Mouse (Mus musculus): Measurements from ENCODE around the gene Rgs9. TPM values are rescaled to one million over a fixed set of nuclear protein-coding genes. Genes with fewer than 3 reads are reported as not detected.
"Not testable (repeated sequence)": the region's sequence is repeated elsewhere in the genome, so short reads cannot be mapped to it uniquely, and the experiment has no call there.

Gene Rgs9
- total RNA-seq (2012; rRNA removed) = 1.6 and 2.5 TPM in 2 replicates

DNA sequence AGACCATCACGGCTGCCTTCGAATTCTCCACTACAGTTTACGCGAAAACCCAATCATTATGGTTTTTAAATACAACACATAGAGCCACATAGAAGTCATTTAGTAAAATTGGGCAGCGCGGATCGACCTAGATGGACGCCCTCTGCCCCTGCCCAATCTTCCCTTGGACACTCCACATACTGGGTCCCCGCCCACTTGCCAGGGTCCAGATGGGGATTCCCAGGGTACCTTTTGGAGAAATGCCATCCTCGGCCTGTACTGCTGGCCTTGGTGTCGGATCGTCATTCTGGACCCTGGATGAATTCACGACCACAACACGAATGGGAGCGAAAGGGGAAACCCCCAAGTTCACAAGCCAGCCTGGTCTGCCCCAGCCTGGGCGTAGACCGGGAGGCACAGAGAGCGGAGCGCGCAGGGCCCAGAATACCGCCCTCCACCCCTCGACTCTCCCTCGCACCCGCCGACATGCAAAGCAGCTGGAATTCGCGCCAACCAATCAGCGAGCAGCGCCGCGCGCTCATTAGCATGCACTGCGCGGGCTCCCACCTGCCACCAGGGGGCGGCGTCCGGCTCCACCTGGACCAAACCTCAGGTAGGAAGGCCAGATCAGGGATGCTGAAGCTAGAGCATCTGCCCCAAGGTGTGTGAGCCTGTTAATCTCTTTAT is at the start of gene Rgs9:
TSS of gene Rgs9 (minus strand) at position 420 of the 666 bp plus-strand sequence.
- peak; percentile 88 for DNase-seq (ENCODE audit: low read depth, low spot score)
- in situ Hi-C loops (cut with MboI; ENCODE audit: low sequenced_read_pairs in 2 of 2, unreplicated experiment in 2 of 2) = no loop called here
- Histone ChIP-seq H3K4me1 (ENCODE audit: control insufficient read depth in 2 of 2, insufficient read depth in 2 of 2, low read length in 2 of 2, poor library complexity in 1 of 2) (no peaks in the 10 kb centered on the region), H3K4me3 (ENCODE audit: insufficient read depth in 1 of 2, low read depth in 1 of 2, low read length in 2 of 2, poor library complexity in 1 of 2, severe bottlenecking in 1 of 2) (peak within 1 kb of the TSS; percentile 35 to 55), H3K27ac (ENCODE audit: insufficient read depth, low read depth, low read length, poor library complexity, severe bottlenecking) (no peak within 1 kb of the TSS), H3K9me3 (ENCODE audit: control insufficient read depth, insufficient read depth, low read depth, low read length) (no peaks in the 10 kb centered on the region), H3K36me3 (ENCODE audit: control insufficient read depth, insufficient read depth, low read length, poor library complexity, severe bottlenecking) (no peaks in the 10 kb centered on the region), H3K9ac (ENCODE audit: insufficient read depth, low read depth, low read length, poor library complexity, severe bottlenecking) (0 out of 2 replicates have a peak within 1 kb of the TSS, but pooled peaks have one; percentile 8)
- TF ChIP-seq ZC3H11A (IDR thresholded peaks at IDR 0.05; ENCODE audit: borderline replicate concordance, low read depth, low read length) (peak; percentile 41; the same call in 1 of the 2 replicates), ZNF384 (IDR thresholded peaks at IDR 0.05; ENCODE audit: low read depth, low read length) (no peak), CHD2 (IDR thresholded peaks at IDR 0.05; ENCODE audit: low read depth, low read length) (0 out of 2 replicates have a peak, but pooled peaks have one; percentile 26), HCFC1 (IDR thresholded peaks at IDR 0.05; ENCODE audit: borderline replicate concordance, insufficient read depth, low read length) (peak; percentile 26; the same call in 1 of the 2 replicates), MAFK (IDR thresholded peaks at IDR 0.05; ENCODE audit: insufficient read depth, low read depth, low read length) (no peak)

DNA sequence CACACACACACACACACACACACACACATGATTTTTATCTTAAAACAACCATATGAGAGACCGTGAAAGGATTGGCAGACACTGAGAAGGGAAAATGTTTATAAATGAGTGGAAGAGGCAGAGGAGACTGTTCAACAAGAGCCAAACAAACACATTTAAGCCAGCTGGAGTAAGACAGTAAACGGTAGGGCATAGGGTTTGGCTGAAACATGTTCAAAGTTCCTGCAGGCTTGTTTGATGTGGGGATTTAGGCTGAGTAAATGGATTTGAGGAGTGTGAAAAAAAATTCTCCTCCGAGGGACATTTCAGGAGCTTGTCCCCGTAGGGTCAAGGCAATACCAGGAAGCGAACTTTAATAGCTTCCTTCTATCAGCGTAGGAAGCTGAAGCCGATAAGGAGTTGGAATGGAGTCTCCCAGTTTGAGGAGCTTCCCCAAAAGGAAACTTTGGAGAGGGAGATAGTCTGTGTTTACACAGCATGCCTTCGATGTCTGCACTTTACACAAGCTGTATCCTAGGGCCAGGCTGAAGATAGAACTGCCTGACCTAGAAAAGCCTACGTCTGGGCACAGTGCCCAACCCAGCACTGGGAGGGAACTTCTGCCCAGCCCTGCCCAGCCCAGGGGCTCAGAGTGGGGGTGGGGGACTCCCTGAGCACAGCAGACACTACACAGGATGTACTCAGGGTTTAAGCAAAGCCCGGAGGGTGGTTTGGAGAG is 49.5 kb upstream of the Rgs9 start:
- in situ Hi-C loops (cut with MboI; ENCODE audit: low sequenced_read_pairs in 2 of 2, unreplicated experiment in 2 of 2) = no loop called here
- H3K4me3 ChIP-seq (ENCODE audit: insufficient read depth in 1 of 2, low read depth in 1 of 2, low read length in 2 of 2, poor library complexity in 1 of 2, severe bottlenecking in 1 of 2) = no peak overlapping the region
- TF ChIP-seq ZNF384 (IDR thresholded peaks at IDR 0.05; ENCODE audit: low read depth, low read length) (no peak), HCFC1 (IDR thresholded peaks at IDR 0.05; ENCODE audit: borderline replicate concordance, insufficient read depth, low read length) (no peak), MAFK (IDR thresholded peaks at IDR 0.05; ENCODE audit: insufficient read depth, low read depth, low read length) (no peak)
- DNase-seq (ENCODE audit: low read depth, low spot score) = no peak
- no peaks in the 10 kb centered on the region for H3K36me3 ChIP-seq (ENCODE audit: control insufficient read depth, insufficient read depth, low read length, poor library complexity, severe bottlenecking)
- peaks cover 7 to 12% of the 10 kb centered on the region in 2 experiments for H3K4me1 ChIP-seq (ENCODE audit: control insufficient read depth in 2 of 2, insufficient read depth in 2 of 2, low read length in 2 of 2, poor library complexity in 1 of 2)
- no peak overlapping the region for H3K27ac ChIP-seq (ENCODE audit: insufficient read depth, low read depth, low read length, poor library complexity, severe bottlenecking)
- no peaks in the 10 kb centered on the region for H3K9me3 ChIP-seq (ENCODE audit: control insufficient read depth, insufficient read depth, low read depth, low read length)
- H3K9ac ChIP-seq (ENCODE audit: insufficient read depth, low read depth, low read length, poor library complexity, severe bottlenecking) = no peak overlapping the region

- Histone ChIP-seq H3K4me1 (ENCODE audit: control insufficient read depth in 2 of 2, insufficient read depth in 2 of 2, low read length in 2 of 2, poor library complexity in 1 of 2) (peaks cover 3 to 5% of the 10 kb centered on the region in 2 experiments; a peak in 2 of 4 replicates), H3K4me3 (ENCODE audit: insufficient read depth in 1 of 2, low read depth in 1 of 2, low read length in 2 of 2, poor library complexity in 1 of 2, severe bottlenecking in 1 of 2) (no peak overlapping the region), H3K9ac (ENCODE audit: insufficient read depth, low read depth, low read length, poor library complexity, severe bottlenecking) (no peak overlapping the region), H3K27ac (ENCODE audit: insufficient read depth, low read depth, low read length, poor library complexity, severe bottlenecking) (no peak overlapping the region), H3K36me3 (ENCODE audit: control insufficient read depth, insufficient read depth, low read length, poor library complexity, severe bottlenecking) (no peaks in the 10 kb centered on the region), H3K9me3 (ENCODE audit: control insufficient read depth, insufficient read depth, low read depth, low read length) (no peaks in the 10 kb centered on the region)
- no peak for DNase-seq (ENCODE audit: low read depth, low spot score)
- in situ Hi-C loops (cut with MboI; ENCODE audit: low sequenced_read_pairs in 2 of 2, unreplicated experiment in 2 of 2) = no loop called here
- no peak for TF ChIP-seq CHD2 (IDR thresholded peaks at IDR 0.05; ENCODE audit: low read depth, low read length)
- TF ChIP-seq MAFK (IDR thresholded peaks at IDR 0.05; ENCODE audit: insufficient read depth, low read depth, low read length) = no peak
- no peak for TF ChIP-seq ZC3H11A (IDR thresholded peaks at IDR 0.05; ENCODE audit: borderline replicate concordance, low read depth, low read length)
- no peak for TF ChIP-seq HCFC1 (IDR thresholded peaks at IDR 0.05; ENCODE audit: borderline replicate concordance, insufficient read depth, low read length)
- TF ChIP-seq ZNF384 (IDR thresholded peaks at IDR 0.05; ENCODE audit: low read depth, low read length) = no peak
These were observed 46.2 kb upstream of the Rgs9 start for GRCm38 (mm10) chr11:109343991-109344599.

DNA sequence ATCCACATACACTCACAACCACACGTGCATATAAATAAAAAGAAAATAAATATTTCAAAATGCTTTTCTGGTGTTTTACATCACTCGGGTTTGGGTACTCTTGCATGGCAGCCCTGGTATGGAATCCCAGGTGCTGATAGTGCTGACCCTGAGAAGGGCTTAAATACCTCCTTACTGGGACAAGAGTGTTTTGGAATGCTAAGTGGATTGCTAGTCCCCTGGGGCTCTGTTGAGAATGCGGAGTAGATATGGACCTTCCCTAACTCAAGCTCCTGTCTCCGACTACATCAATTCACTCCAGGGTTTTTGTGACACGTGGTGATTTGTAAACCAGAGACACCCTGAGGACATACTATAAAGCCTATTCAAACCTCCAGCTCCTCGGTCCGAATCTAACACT is 45.6 kb upstream of the Rgs9 start:
- H3K4me1 ChIP-seq (ENCODE audit: control insufficient read depth in 2 of 2, insufficient read depth in 2 of 2, low read length in 2 of 2, poor library complexity in 1 of 2) = peaks cover 3 to 5% of the 10 kb centered on the region in 2 experiments; a peak in 2 of 4 replicates
- in situ Hi-C loops (cut with MboI; ENCODE audit: low sequenced_read_pairs in 2 of 2, unreplicated experiment in 2 of 2) = no loop called here
- no peak for TF ChIP-seq MAFK (IDR thresholded peaks at IDR 0.05; ENCODE audit: insufficient read depth, low read depth, low read length)
- no peak for TF ChIP-seq CHD2 (IDR thresholded peaks at IDR 0.05; ENCODE audit: low read depth, low read length)
- TF ChIP-seq ZNF384 (IDR thresholded peaks at IDR 0.05; ENCODE audit: low read depth, low read length) = no peak
- TF ChIP-seq HCFC1 (IDR thresholded peaks at IDR 0.05; ENCODE audit: borderline replicate concordance, insufficient read depth, low read length) = no peak
- TF ChIP-seq ZC3H11A (IDR thresholded peaks at IDR 0.05; ENCODE audit: borderline replicate concordance, low read depth, low read length) = no peak
- H3K36me3 ChIP-seq (ENCODE audit: control insufficient read depth, insufficient read depth, low read length, poor library complexity, severe bottlenecking) = no peaks in the 10 kb centered on the region
- no peaks in the 10 kb centered on the region for H3K9me3 ChIP-seq (ENCODE audit: control insufficient read depth, insufficient read depth, low read depth, low read length)
- no peak for DNase-seq (ENCODE audit: low read depth, low spot score)
- no peak overlapping the region for H3K27ac ChIP-seq (ENCODE audit: insufficient read depth, low read depth, low read length, poor library complexity, severe bottlenecking)
- no peak overlapping the region for H3K9ac ChIP-seq (ENCODE audit: insufficient read depth, low read depth, low read length, poor library complexity, severe bottlenecking)
- no peak overlapping the region for H3K4me3 ChIP-seq (ENCODE audit: insufficient read depth in 1 of 2, low read depth in 1 of 2, low read length in 2 of 2, poor library complexity in 1 of 2, severe bottlenecking in 1 of 2)

GRCm38 (mm10) chr11:109342666-109343065 is 44.7 kb upstream of the Rgs9 start:
- in situ Hi-C loops (cut with MboI; ENCODE audit: low sequenced_read_pairs in 2 of 2, unreplicated experiment in 2 of 2); H3K9me3 ChIP-seq (ENCODE audit: control insufficient read depth, insufficient read depth, low read depth, low read length); H3K27ac ChIP-seq (ENCODE audit: insufficient read depth, low read depth, low read length, poor library complexity, severe bottlenecking); H3K4me1 ChIP-seq (ENCODE audit: control insufficient read depth in 2 of 2, insufficient read depth in 2 of 2, low read length in 2 of 2, poor library complexity in 1 of 2); H3K9ac ChIP-seq (ENCODE audit: insufficient read depth, low read depth, low read length, poor library complexity, severe bottlenecking); H3K4me3 ChIP-seq (ENCODE audit: insufficient read depth in 1 of 2, low read depth in 1 of 2, low read length in 2 of 2, poor library complexity in 1 of 2, severe bottlenecking in 1 of 2); H3K36me3 ChIP-seq (ENCODE audit: control insufficient read depth, insufficient read depth, low read length, poor library complexity, severe bottlenecking); DNase-seq (ENCODE audit: low read depth, low spot score): not testable (repeated sequence)
